Mouse (Mus musculus): ENCODE measurements around the gene B230118H07Rik. TPM values are rescaled to one million over a fixed set of nuclear protein-coding genes. Genes with fewer than 3 reads are reported as not detected.

Gene B230118H07Rik
- total and polyA plus RNA-seq, 2 experiments from 2014 or later: 21.4 to 50.7 TPM

DNA sequence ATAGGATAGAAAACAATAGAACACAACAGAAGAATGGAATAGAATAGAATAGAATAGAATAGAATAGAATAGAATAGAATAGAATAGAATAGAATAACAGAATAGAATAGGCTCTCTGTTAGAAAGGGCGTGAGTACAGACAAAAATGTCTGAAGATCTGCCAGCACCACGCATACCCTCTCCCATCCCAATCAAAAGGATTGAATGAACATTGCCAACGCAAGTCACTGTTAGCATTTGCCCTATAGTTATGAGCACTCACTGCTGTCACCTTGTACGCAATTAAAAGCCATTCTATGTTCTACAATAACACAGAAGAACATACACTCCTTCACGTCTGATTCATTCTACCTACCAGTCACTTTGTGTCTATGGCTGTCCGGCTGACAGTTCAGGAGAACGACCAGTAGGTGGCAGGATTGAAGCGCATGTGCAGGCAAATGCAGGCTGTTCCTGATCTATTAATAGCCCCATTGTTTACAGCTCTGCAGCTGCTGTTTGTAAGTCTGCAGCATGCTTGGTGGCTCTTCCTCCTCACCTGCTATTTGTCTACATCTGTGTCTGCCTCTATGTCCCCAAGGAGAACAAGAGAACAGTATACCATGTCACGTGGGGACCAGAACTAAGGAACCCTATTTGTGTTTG, 15.8 kb upstream of the B230118H07Rik start:
- Histone ChIP-seq H3K27ac (ENCODE audit: low read depth, low read length) (no peak overlapping the region), H3K4me3 (ENCODE audit: low read depth, low read length) (no peak overlapping the region), H3K9me3 (ENCODE audit: low read length) (no peaks in the 10 kb centered on the region), H3K27me3 (ENCODE audit: insufficient read depth, low read length) (no peaks in the 10 kb centered on the region), H3K4me2 (ENCODE audit: low read depth, low read length, poor library complexity, severe bottlenecking) (no peak overlapping the region), H3K4me1 (ENCODE audit: insufficient read depth, low read length) (no peaks in the 10 kb centered on the region), H3K36me3 (ENCODE audit: insufficient read depth, low read length) (no peaks in the 10 kb centered on the region), H3K9ac (replicated peaks; ENCODE audit: low read length, poor library complexity, severe bottlenecking) (no peak overlapping the region)
- DNase-seq (ENCODE audit: low spot score) (peak; percentile 88), ATAC-seq (ENCODE audit: low FRiP score) (peak; percentile 70)
- 22% methylated on average over 9 of the region's 9 CpGs for WGBS
- peak; percentile 86 for TF ChIP-seq CTCF (IDR thresholded peaks at IDR 0.05)

DNA sequence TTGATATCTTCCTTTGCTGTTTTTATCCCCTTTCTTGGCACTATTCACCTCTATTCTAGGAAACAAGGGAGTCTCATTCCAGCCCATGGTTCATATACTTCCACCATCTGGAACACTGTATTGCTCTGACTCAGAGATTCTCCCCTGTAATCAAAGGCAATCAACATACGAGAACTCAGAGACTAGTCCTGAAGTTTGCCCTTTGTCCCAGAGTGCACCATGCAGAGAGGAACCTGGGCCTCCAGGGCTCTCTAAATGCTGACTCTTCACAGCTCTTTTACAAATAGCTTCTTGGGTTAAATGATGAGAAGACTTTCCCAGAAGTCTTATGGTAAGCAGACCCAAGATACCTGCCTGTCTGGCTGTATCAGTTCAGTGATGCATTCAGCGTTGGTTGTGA, 11.2 kb upstream of the B230118H07Rik start:
- Histone ChIP-seq H3K4me2 (ENCODE audit: low read depth, low read length, poor library complexity, severe bottlenecking) (no peak overlapping the region), H3K4me3 (ENCODE audit: low read depth, low read length) (no peak overlapping the region), H3K36me3 (ENCODE audit: insufficient read depth, low read length) (no peaks in the 10 kb centered on the region), H3K27ac (ENCODE audit: low read depth, low read length) (no peak overlapping the region), H3K9me3 (ENCODE audit: low read length) (no peaks in the 10 kb centered on the region), H3K4me1 (ENCODE audit: insufficient read depth, low read length) (no peaks in the 10 kb centered on the region), H3K9ac (replicated peaks; ENCODE audit: low read length, poor library complexity, severe bottlenecking) (no peak overlapping the region), H3K27me3 (ENCODE audit: insufficient read depth, low read length) (no peaks in the 10 kb centered on the region)
- ATAC-seq (ENCODE audit: low FRiP score) (no peak), DNase-seq (ENCODE audit: low spot score) (no peak)
- TF ChIP-seq CTCF (IDR thresholded peaks at IDR 0.05): no peak
- 78% methylated on average over 2 of the region's 2 CpGs for WGBS

DNA sequence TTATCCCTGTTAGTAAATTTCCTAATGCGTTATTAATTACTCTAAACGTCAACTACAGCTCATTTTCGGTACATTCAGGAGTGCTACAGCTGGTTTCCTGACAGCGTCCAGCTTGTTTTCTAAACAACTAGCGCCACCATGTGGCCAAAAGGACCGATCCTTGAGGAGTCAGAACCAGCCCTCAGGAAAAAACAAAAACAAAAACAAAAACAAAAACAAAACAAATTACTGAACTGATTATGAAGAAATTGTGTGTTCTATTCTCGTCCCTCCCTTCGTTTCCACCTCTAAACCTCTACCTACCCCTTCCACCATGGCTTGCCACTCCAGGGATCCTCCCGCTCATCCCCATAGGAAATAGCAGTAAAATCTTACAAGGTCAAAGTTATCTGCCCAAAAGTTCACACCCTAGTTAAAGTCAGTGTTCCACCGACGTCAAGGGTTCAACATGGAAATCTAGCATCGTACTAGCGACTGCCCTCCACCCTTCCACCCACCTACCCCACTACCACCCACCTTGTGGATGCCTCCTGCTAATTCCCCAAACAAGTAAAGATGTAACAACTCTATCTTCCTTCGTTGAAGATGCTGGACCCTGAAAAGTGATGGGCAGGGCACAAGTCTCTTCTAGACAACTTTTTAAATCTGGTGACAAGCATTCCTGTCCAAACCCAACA, 3.7 kb upstream of the B230118H07Rik start:
- H3K4me3 ChIP-seq (ENCODE audit: low read depth, low read length): peak overlapping the region; percentile 36
- ATAC-seq (ENCODE audit: low FRiP score): peak; percentile 62; the same call in 1 of the 2 replicates
- no peaks in the 10 kb centered on the region for H3K4me1 ChIP-seq (ENCODE audit: insufficient read depth, low read length)
- 17% methylated on average over 14 of the region's 14 CpGs for WGBS
- no peaks in the 10 kb centered on the region for H3K27me3 ChIP-seq (ENCODE audit: insufficient read depth, low read length)
- TF ChIP-seq CTCF (IDR thresholded peaks at IDR 0.05): peak; percentile 86
- H3K4me2 ChIP-seq (ENCODE audit: low read depth, low read length, poor library complexity, severe bottlenecking): peak overlapping the region; percentile 68
- H3K9ac ChIP-seq (replicated peaks; ENCODE audit: low read length, poor library complexity, severe bottlenecking): peak overlapping the region; percentile 51
- H3K36me3 ChIP-seq (ENCODE audit: insufficient read depth, low read length): no peaks in the 10 kb centered on the region
- no peaks in the 10 kb centered on the region for H3K9me3 ChIP-seq (ENCODE audit: low read length)
- no peak overlapping the region for H3K27ac ChIP-seq (ENCODE audit: low read depth, low read length)
- DNase-seq (ENCODE audit: low spot score): peak; percentile 94

DNA sequence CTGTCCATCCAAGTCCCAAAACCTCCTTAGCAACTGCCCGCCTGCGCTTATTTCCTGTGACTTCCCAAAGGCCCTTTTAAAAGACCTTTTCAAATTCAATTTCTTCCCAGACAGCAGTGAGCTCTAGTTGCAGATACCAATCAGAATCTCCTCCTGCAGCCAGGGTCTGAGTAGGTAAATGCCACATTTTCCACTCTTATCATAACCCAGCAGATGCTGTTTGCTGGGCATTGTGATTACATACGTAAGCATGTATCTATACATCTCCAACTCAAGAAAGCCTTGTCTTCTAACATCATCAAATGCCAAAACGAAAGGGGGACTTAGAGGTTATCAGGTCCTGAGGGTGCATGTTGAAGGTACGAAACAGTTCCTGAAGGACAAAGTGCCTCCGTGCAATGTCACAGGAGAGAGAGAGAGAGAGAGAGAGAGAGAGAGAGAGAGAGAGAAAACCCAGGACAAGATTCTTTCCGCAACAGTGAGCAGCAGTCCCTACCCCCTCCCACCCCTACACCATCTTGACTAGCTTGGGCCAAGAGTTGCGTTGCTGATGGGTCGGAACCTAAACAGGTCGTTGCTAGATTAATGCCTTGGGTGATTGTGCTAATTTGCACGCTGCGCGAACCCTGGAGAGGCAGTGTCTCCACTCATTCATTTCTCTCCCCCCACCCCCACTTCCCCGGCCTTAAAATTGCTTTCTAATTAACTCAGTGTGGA, 3.0 kb upstream of the B230118H07Rik start:
- peak overlapping the region; percentile 68 for H3K4me2 ChIP-seq (ENCODE audit: low read depth, low read length, poor library complexity, severe bottlenecking)
- no peaks in the 10 kb centered on the region for H3K27me3 ChIP-seq (ENCODE audit: insufficient read depth, low read length)
- peak overlapping the region; percentile 51 for H3K9ac ChIP-seq (replicated peaks; ENCODE audit: low read length, poor library complexity, severe bottlenecking)
- no peaks in the 10 kb centered on the region for H3K4me1 ChIP-seq (ENCODE audit: insufficient read depth, low read length)
- DNase-seq (ENCODE audit: low spot score): no peak
- peak overlapping the region; percentile 36 for H3K4me3 ChIP-seq (ENCODE audit: low read depth, low read length)
- H3K27ac ChIP-seq (ENCODE audit: low read depth, low read length): no peak overlapping the region
- no peaks in the 10 kb centered on the region for H3K36me3 ChIP-seq (ENCODE audit: insufficient read depth, low read length)
- 26% methylated on average over 14 of the region's 14 CpGs for WGBS
- no peaks in the 10 kb centered on the region for H3K9me3 ChIP-seq (ENCODE audit: low read length)
- no peak for TF ChIP-seq CTCF (IDR thresholded peaks at IDR 0.05)
- peak; percentile 68; the same call in 1 of the 2 replicates for ATAC-seq (ENCODE audit: low FRiP score)

DNA sequence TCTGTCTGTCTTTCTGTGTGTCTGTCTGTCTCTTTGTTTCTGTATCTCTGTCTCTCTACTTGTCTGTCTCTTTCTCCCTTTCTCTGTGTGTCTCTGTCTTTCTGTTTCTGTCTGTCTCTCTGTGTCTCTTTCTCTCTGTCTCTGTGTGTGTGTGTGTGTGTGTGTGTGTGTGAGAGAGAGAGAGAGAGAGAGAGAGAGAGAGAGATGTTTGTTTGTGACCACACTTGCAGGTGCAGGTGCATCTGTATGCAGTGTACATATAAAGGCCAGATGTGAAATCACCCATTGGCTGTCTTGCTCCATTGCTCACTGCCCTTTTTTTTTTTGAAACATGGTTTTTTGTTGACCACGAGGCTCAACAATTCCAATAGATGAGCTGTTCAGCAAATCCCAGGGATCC, 1.1 kb upstream of the B230118H07Rik start:
- H3K9ac ChIP-seq (replicated peaks; ENCODE audit: low read length, poor library complexity, severe bottlenecking): no peak overlapping the region
- H3K27me3 ChIP-seq (ENCODE audit: insufficient read depth, low read length): no peaks in the 10 kb centered on the region
- H3K9me3 ChIP-seq (ENCODE audit: low read length): no peaks in the 10 kb centered on the region
- WGBS: 43% methylated on average over 1 of the region's 1 CpGs
- no peak for TF ChIP-seq CTCF (IDR thresholded peaks at IDR 0.05)
- no peaks in the 10 kb centered on the region for H3K36me3 ChIP-seq (ENCODE audit: insufficient read depth, low read length)
- H3K4me3 ChIP-seq (ENCODE audit: low read depth, low read length): no peak overlapping the region
- H3K4me1 ChIP-seq (ENCODE audit: insufficient read depth, low read length): no peaks in the 10 kb centered on the region
- no peak for DNase-seq (ENCODE audit: low spot score)
- H3K27ac ChIP-seq (ENCODE audit: low read depth, low read length): no peak overlapping the region
- ATAC-seq (ENCODE audit: low FRiP score): no peak
- no peak overlapping the region for H3K4me2 ChIP-seq (ENCODE audit: low read depth, low read length, poor library complexity, severe bottlenecking)

DNA sequence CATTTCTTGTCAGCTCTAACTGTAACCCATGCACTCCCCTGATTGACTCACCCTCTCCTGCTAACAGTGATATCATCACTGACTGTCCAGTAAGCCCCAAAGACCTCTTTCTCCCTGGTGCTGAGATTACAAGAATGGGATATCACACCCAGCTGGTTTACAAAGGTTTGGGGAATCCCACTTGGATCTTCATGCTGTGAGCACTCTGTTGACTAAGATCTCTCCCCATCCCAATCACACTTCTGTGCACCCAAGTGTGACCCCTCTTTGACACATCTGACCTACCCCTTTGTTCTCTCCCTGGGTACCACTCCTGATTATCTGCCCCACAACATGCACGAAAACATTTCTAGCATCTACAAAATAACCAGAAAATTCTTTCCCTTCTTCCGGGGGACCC, 971 bp downstream of the B230118H07Rik start:
- Histone ChIP-seq H3K9ac (replicated peaks; ENCODE audit: low read length, poor library complexity, severe bottlenecking) (no peak overlapping the region), H3K4me1 (ENCODE audit: insufficient read depth, low read length) (no peaks in the 10 kb centered on the region), H3K27me3 (ENCODE audit: insufficient read depth, low read length) (no peaks in the 10 kb centered on the region), H3K4me2 (ENCODE audit: low read depth, low read length, poor library complexity, severe bottlenecking) (no peak overlapping the region), H3K27ac (ENCODE audit: low read depth, low read length) (no peak overlapping the region), H3K4me3 (ENCODE audit: low read depth, low read length) (no peak overlapping the region), H3K9me3 (ENCODE audit: low read length) (no peaks in the 10 kb centered on the region), H3K36me3 (ENCODE audit: insufficient read depth, low read length) (no peaks in the 10 kb centered on the region)
- DNase-seq (ENCODE audit: low spot score) (no peak), ATAC-seq (ENCODE audit: low FRiP score) (no peak)
- TF ChIP-seq CTCF (IDR thresholded peaks at IDR 0.05): no peak
- WGBS: 29% methylated on average over 2 of the region's 2 CpGs
